Comparison of ENCODE assay signal across 13 mouse cellular contexts in the genomic region with DNA sequence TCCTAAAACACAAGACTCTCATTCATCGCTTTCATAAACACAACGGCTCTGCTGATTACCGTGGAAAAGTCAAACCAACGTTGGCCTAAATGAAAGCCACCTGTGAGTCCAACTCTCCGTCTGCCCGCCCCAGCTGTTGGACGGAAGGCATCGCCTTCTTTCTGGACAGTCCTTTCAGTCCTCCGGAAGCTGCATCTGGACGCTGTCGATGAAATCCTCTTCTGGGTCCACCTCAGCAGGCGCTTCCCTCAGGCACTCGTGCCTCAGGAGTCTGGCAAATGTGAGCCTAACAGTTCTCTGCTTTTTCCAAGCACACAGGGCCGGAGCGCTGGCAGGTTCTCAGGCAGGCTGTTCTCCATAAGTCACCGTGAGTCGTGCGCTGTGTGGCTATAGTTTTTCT. TPM values are rescaled to one million over a fixed set of nuclear protein-coding genes. Genes with fewer than 3 reads are reported as not detected.
DNase-seq lines count a peak whose midpoint lies in the region; ATAC-seq and TF ChIP-seq lines count a peak whose summit lies in the region.
"Had no signal": no experiment of that assay in that cellular context is flagged by ENCODE, and none has a peak within 500 bp of the region (broad histone marks: within the 10 kb centered on the region; RNA-seq: fewer than 3 reads in every experiment).

No protein-coding gene starts in this region.

- no peak for ATAC-seq in lung, embryonic 14.5 days (ENCODE audit: insufficient read depth)
- ATAC-seq in intestine, embryonic 15.5 days = no peak

- no peak overlapping the region for H3K9ac ChIP-seq in lung, embryonic 14.5 days
- H3K9ac ChIP-seq in intestine, embryonic 15.5 days = no peak overlapping the region
- H3K9ac ChIP-seq: heart, embryonic 12.5 days had no signal

- peak overlapping the region; percentile 28 for H3K4me2 ChIP-seq in lung, embryonic 14.5 days
- H3K4me2 ChIP-seq in intestine, embryonic 15.5 days (replicated peaks) = peak overlapping the region; percentile 28; the same call in 1 of the 2 replicates
- H3K4me2 ChIP-seq: heart, embryonic 12.5 days had no signal

- no peaks in the 10 kb centered on the region for H3K36me3 ChIP-seq in lung, embryonic 14.5 days (ENCODE audit: insufficient read depth)
- H3K36me3 ChIP-seq in intestine, embryonic 15.5 days = no peaks in the 10 kb centered on the region
- H3K36me3 ChIP-seq: heart, embryonic 12.5 days had no signal

- no peak for TF ChIP-seq CTCF in lung, embryonic 14.5 days (IDR thresholded peaks at IDR 0.05; ENCODE audit: low read depth)

- H3K4me3 ChIP-seq in lung, embryonic 14.5 days (ENCODE audit: low read depth, low read length) = no peak overlapping the region
- H3K4me3 ChIP-seq in intestine, embryonic 15.5 days (replicated peaks) = no peak overlapping the region
- H3K4me3 ChIP-seq: heart, embryonic 12.5 days had no signal

- no peaks in the 10 kb centered on the region for H3K4me1 ChIP-seq in lung, embryonic 14.5 days (ENCODE audit: insufficient read depth)
- H3K4me1 ChIP-seq in intestine, embryonic 15.5 days (replicated peaks) = no peaks in the 10 kb centered on the region

- no peaks in the 10 kb centered on the region for H3K9me3 ChIP-seq in lung, embryonic 14.5 days (ENCODE audit: low read depth, low read length)
- no peaks in the 10 kb centered on the region for H3K9me3 ChIP-seq in intestine, embryonic 15.5 days
- H3K9me3 ChIP-seq: heart, embryonic 12.5 days had no signal

- 46% methylated on average over 18 of the region's 18 CpGs for WGBS in lung, embryonic 14.5 days
- 48% methylated on average over 18 of the region's 18 CpGs for WGBS in intestine, embryonic 15.5 days

- no peaks in the 10 kb centered on the region for H3K27me3 ChIP-seq in lung, embryonic 14.5 days (ENCODE audit: insufficient read depth, low read length)
- H3K27me3 ChIP-seq in intestine, embryonic 15.5 days (replicated peaks) = no peaks in the 10 kb centered on the region
- H3K27me3 ChIP-seq: heart, embryonic 12.5 days had no signal

- H3K27ac ChIP-seq in lung, embryonic 14.5 days (ENCODE audit: low read depth) = no peak overlapping the region
- H3K27ac ChIP-seq in intestine, embryonic 15.5 days = no peak overlapping the region

- peak; percentile 79 for DNase-seq in heart, adult 11 months
- DNase-seq in heart, adult 9 months (ENCODE audit: low spot score in 2 of 2) = no peak
- DNase-seq in lung, embryonic 14.5 days = no peak
- DNase-seq in lung, postnatal 14 days = no peak
- no peak for DNase-seq in urinary bladder, postnatal 36 days (ENCODE audit: low spot score in 2 of 2)
- DNase-seq in layer of hippocampus, adult 18-20 months (ENCODE audit: low spot score in 2 of 2) = no peak
- DNase-seq in cerebellum, adult 9-11 months = no peak
- DNase-seq: adrenal gland, postnatal 36 days; B cell, adult 2 months; cerebellum, adult 9-10 months; thymus, postnatal 14 days had no signal

RNA-seq across cellular contexts. Expression of a gene that starts 29.4 kb away (rescaled TPM):
- 6.2 and 6.9 TPM in 2 replicates for polyA plus RNA-seq in lung, embryonic 14.5 days (2014; fragmentation: Nextera tagmentation; extraction: Ambion mirVana)
- polyA plus RNA-seq in intestine, embryonic 15.5 days (2015; fragmentation: Nextera tagmentation; extraction: Ambion mirVana) = 11.8 and 12.3 TPM in 2 replicates
- 10 to 100 TPM; 52.1 to 58.5 TPM for total RNA-seq in layer of hippocampus, adult 18-20 months (2021)

RNA-seq across cellular contexts. Expression of a gene that starts 44.5 kb away (rescaled TPM):
- 20.9 and 23.8 TPM in 2 replicates for polyA plus RNA-seq in lung, embryonic 14.5 days (2014; fragmentation: Nextera tagmentation; extraction: Ambion mirVana)
- polyA plus RNA-seq in intestine, embryonic 15.5 days (2015; fragmentation: Nextera tagmentation; extraction: Ambion mirVana) = 16.5 and 20.6 TPM in 2 replicates
- total RNA-seq in layer of hippocampus, adult 18-20 months (2021) = 10 to 100 TPM; 31.0 to 31.4 TPM

RNA-seq across cellular contexts. Expression of a gene that starts 44.6 kb away (rescaled TPM):
- 15.0 and 15.9 TPM in 2 replicates for polyA plus RNA-seq in lung, embryonic 14.5 days (2014; fragmentation: Nextera tagmentation; extraction: Ambion mirVana)
- polyA plus RNA-seq in intestine, embryonic 15.5 days (2015; fragmentation: Nextera tagmentation; extraction: Ambion mirVana) = 16.4 and 16.7 TPM in 2 replicates
- total RNA-seq in layer of hippocampus, adult 18-20 months (2021) = 10 to 100 TPM; 22.6 to 22.9 TPM
